Mouse (Mus musculus) thymus, postnatal 25 days (tissue): ENCODE measurements around the gene Hspg2.
"Not testable (repeated sequence)": the region's sequence is repeated elsewhere in the genome, so short reads cannot be mapped to it uniquely, and the experiment has no call there.

Source experiments
- DNase-seq: peaks from one replicate; pipeline ENCODE4 v3.0.0; 2022

Gene Hspg2

DNA sequence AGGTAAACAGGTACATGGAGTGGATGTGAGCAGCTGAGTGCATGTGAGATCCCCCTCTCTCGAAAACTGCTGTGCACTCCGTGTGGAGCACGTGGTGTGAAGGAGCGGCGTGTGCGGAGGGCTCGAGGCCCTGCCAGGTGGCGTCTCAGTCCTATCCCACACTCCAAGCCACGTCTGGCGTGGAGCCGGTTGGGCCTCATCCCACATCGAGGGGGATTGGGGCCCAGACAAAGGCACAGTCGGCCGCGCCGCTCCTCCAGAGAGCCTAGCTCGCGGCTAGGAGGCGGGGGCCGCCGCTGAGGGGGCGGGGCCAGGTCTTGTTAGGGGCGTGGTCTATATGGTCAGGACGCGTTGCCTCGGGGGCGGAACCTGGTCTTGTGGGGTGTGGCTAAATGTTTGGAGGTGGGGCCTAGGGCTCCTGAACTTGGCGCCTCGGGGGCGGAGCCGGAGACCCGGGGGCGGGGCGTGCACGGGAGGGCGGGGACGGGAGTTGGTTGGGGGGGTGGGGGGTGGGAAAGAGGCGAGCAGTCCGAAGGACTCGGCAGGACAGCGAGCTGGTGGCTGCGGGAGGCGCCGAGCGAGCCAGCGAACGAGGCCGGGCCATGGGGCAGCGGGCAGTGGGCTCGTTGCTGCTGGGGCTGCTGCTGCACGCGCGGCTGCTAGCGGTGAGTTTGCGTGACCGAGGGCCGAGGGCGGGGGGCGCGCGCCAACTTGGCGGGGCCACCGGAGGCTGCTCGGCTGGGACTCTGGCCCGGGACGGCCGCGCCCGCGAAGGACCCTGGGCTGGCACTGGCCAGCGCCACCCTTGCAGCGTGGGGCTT lies at the start of gene Hspg2:
Gene Hspg2 (plus strand): TSS at position 510 of the 821 bp plus-strand sequence.
- DNase-seq: peak; percentile 92

DNA sequence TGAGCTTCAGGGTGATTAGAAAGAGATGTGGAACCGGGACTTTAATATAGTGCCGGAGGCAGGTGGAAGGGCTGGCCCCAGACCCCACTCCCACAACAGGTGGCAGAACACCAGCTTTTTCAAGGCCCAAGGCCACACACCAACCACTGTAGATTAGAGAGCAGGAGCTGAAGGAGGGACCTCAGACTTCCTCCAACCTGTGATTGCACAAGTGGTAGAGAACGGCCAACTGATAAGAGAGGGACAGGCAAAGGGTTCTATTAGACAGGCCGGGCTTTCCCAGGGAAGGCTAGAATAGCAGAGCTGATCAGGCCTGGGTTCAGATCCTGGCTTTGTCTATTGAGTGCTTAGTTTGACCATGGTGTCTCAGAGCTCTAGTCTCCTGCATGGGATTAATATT lies 38.1 kb upstream of the Hspg2 start, which contains the start of gene Cela3b:
Gene Cela3b (minus strand): TSS at position 39 of the 400 bp plus-strand sequence.
- no peak for DNase-seq

DNA sequence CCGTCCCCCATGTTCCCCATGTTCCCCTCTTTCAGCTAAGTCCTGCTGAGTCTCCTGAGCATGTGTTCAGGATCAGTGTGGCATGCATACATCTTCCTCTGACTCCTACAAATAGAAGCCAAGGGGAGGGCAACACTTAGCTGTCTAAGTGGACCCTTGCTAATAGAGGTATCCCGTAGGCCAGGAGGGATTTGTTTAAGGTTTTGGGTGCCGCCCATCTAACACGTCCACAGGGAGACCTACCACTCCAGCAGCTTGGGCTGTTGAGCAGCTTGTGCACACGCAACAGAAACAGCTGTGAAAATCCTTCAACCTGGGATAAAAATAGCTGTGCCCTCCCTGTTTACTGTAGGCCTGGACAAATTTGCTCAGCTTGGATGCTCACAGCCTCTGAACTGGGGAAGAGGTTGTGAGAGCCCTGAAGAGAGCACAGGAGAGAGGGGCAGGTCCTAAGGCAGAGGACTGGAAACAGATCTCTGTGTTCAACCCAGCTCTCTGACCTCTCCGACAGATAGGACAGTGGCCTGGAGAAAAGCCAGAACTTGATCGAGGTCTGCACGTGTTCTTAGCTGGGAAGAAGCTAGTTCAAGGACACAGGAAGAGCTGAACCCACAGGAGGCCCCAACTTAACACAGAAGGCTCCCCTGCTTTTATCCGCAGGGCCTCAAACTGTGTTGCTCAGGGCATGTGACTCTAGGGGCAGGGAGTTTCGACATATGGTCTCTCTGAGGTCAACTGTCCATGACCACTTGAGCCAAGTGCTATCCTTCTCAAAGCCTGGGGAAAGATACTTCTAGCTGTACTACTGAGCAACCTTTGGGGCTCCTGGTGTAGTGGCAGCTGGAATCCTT lies 35.6 kb upstream of the Hspg2 start:
- DNase-seq: not testable (repeated sequence)

DNA sequence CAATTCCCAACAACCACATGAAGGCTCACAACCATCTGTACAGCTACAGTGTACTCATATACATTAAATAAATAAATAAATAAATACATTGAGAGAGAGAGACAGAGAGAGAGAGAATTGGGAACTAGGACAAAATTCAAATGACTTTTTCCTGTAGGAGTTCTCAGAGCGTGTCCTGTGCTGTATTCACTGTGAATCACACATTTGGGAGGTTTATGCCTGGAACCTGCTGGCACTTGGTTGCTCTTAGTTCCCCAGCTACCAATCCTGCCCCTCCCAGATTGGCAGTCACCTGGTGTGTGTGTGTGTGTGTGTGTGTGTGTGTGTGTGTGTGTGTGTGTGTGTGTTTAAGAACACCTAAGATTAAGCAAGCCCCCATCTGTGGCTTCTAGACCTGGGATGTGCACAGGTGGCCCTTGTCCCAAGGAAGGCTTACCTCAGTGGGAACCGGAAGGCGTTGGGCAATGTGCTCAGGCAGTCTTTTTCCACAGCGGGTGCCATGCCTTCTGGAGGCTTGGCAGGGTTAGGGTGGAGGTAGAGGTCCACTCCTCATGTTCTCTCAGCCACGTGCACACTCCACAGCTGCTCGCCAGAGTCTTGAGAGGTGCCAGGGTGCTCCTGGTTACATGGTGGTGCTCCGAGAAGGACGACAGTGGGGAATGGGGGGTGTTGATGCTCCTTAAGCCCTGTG lies 31.4 kb upstream of the Hspg2 start:
- no peak for DNase-seq

DNA sequence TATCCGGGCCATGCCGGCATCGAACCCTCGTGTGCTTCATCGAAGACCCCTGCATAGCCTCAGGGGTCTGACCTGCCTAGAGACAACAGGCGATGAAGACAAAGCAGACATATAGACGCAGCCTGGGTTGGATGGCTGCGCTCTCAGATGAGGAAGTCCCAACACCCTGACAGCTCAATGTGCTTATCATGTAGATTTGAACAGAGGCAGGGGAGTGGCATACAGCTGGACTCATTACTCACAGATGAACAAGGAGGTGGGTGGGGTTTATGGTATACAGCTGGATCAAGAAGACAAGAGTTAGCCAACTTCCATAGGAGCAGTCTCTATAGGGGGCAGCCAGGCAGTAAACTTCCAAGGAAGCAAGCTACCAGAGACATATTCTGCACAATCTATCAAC lies 29.7 kb upstream of the Hspg2 start:
- DNase-seq: no peak

DNA sequence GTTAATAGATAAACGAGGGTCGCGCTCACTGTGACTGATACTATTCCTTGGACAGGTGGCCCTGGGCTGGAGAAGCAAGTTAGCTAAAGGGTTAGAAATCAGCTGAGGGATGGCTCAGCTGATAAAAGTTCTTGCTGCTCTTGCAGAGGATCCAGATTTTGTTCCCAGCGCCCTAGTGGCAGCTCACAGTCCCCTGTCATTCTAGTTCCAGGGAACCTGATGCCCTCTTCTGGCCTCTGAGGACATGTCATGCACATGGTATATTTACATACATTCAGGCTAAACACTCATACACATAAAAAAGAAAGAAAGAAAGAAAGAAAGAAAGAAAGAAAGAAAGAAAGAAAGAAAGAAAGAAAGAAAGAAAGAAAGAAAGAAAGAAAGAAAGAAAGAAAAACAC lies 27.2 kb upstream of the Hspg2 start:
- no peak for DNase-seq

DNA sequence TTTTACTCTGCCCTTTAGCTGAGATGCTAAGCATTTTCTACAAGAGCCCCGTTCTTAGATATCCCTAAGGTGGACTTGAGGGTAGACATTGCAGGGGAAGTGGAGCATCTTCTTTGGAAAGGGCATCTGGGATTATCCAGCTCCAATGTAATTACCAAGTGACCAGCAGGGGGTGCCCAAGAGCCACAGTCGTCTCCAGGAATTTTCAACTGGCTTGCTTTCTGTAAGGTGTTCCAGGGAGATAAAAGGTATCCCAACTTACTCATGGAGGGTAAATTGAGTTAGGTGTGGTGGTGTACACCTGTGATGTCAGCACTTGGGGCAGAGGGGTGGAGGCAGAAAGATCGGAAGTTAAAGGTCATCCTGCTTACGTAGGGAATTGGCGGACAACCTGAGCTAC lies 24.9 kb upstream of the Hspg2 start:
- peak; percentile 46 for DNase-seq

DNA sequence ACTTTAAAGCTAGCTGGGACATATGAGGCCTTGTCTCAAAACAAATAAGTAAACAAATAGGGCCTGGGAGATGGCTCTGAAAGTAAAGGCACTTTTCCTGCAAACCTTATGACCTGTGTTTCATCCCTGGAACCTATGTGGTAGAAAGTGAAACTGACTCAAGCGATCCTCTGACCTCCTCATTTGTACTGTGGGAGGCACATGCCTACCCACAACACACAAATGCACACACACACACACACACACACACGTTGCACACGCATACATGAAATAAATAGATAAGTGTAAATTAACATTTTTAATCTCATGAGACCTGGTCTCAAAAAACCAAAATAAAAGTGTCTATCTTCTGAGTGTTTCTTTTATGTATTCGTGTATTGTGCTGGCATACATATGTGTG lies 22.7 kb upstream of the Hspg2 start:
- no peak for DNase-seq

DNA sequence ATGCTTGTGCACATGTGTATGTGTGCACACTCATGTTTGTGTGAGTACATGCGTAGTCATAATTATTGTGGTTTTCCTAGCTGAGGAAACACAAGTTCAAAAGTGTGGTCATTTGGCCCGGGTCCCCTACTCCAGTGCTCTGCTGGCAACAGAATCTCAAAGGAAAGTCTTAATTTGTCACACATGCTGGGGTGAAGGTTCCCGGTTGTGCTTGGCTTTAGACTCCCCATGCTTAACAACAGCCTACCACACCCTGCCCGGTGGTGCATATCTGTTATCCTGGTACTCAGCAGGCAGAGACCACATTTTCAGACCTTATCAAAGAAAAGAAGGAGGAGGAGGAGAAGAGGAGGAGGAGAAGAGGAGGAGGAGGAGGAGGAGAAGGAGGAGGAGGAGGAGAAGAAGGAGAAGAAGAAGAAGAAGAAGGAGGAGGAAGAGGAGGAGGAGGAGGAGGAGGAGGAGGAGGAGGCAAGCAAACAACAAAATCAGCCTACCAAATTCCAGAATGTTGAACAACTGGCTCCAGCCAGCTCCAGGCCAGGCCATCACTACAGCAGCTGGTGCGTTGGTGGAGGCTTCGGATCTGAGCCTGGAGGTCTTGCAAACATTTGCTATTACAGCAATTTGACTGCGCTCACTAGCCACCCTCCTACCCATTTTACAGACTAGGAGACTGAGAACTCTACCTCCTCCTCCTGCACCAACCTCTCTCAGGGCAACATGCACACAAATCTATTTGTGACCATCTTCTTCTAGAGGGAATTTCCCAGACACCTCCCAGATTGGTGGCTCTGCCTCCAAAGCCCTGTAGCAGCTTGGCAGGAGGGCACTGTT lies 21.0 kb upstream of the Hspg2 start:
- no peak for DNase-seq

DNA sequence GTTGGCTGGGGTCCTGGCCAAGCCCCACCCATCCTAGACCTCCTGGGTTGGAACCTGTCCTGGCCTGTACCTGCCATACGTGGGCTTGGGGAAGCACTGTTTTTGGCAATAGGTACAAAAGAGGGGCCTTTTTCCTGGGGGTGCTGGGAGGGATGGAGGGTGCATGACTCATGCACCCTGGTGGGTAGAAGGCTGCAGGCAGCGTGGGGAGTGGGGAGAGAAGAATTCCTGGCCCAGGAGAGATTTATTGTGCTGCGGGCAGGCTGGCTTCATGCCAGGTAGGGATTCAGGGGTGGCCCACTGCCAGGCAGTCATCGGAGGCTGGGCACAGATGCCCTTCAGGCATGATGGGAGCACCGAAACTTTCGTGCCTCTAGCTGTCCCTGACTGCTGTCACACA lies 20.4 kb upstream of the Hspg2 start:
- no peak for DNase-seq

DNA sequence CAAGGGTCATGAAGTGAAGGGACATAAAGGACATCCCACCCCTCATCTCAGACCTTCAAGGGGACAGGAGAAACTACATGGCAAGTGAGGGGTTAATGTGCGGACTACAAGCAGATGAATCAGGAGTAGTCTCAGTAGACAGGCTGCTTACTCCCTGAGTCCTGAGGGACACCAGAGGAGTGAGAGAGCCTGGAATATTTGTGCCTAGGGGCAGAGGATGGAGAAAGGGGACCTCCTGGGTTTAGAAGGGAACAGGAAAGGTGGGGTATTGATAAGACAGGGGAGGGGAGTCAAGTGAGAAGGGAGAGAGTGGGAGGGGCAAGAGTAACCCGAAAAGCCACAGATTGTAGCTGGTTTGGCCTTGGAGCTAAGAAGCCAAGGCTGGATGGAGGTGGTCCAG lies 19.9 kb upstream of the Hspg2 start:
- DNase-seq: no peak

DNA sequence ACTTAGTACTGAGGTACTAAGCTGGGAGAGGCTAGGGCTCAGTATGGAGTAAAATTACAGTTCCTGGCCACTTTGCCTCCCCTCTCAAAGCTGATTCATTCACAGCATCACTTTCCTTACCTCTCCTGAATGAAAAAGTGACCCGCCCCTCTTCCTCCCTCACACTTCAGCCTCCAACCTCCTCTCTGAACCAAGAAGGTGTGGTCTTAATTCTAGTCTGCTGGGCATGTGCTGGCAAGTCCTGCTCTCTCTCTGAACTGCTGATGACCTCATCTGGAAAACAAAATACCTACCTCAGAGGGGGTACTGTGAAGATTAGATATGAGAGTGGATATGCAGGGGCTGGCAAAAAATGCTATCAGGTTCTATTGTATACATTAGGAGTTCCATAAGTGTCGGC lies 19.4 kb upstream of the Hspg2 start:
- DNase-seq: no peak

DNA sequence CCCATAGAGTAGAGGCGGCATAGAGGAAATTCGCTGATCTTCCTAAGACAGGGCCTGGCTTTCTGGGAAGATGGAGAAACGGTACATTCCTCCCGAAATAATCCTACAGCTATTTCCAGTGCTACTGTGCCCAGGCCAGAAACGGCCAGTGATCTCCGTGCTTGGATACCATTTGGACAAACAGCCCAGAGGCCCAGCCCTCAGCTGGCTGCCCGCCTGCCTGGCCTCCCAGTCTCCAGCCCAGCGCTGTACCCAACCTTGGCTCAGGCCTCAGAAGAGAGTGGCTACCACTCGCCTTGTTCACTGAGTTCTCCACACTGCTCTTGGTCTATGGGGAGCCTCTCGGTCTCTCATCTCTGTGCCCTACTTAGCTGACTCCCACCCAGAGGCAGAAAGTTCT lies 18.9 kb upstream of the Hspg2 start:
- no peak for DNase-seq

DNA sequence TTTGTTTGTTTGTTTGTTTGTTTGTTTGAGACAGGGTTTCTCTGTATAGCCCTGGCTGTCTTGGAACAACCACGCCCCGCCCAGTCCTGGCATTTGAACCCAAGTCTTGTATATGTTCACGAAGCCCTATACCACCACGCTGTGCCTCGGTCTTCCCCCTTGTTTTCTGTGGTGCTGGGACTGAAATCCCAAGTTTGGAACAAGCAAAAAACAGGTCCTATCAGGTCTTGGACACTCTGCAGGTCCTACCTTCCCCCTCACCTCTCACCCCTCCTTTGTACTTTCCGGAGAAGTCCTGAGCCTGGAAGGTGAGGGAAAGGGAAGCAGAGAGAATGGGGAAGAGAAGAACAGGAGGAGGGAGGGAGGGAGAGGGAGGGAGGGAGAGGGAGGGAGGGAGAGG lies 16.4 kb upstream of the Hspg2 start:
- no peak for DNase-seq

DNA sequence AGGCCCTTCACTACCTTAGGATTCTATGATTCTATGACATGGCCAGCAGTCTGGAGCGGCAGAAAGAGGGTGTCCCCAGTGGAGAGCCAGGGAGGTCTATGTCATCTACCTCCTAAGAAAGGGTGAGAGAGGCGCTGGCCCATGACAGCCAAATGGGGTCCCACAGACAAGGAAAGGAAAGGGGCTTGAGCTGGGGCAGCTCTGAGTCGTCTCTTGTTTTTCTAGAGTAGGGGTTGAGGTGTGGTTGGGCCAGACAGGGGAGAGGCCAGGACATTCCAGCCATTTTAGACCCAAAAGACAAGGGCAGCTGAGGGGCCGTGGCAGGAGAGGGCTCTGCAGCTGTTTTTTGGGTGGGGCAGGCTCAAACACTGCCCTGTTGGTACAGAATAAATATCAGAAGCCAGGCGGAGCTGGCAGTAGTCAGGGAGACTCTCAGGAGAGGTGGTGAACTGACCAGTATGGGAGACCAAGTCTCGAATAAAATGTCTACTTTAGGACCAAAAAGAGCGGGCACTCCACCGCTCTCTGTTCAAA lies 15.3 kb upstream of the Hspg2 start, which contains the start of gene 1700013G24Rik:
Gene 1700013G24Rik (plus strand): TSS at position 51 of the 534 bp plus-strand sequence.
- DNase-seq: no peak

DNA sequence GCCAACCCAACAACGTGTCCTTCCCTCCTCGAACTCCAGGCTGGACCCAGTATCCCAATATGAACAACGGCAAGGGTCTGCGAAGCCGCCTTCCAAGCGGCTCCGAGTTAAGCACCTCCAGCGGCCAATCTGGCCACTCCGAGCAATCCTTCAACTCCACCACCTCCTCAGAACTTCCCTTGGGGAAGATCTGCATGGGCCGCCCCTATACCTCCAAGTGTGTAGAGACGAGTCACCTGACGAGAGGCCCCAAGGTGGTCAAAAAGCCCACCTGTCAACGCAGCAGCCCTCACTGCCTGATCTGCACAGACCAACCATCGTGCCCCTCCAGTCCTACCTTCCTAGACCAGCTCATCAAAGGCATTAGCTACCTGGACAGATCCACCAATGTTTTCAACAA lies 14.0 kb upstream of the Hspg2 start:
- no peak for DNase-seq

DNA sequence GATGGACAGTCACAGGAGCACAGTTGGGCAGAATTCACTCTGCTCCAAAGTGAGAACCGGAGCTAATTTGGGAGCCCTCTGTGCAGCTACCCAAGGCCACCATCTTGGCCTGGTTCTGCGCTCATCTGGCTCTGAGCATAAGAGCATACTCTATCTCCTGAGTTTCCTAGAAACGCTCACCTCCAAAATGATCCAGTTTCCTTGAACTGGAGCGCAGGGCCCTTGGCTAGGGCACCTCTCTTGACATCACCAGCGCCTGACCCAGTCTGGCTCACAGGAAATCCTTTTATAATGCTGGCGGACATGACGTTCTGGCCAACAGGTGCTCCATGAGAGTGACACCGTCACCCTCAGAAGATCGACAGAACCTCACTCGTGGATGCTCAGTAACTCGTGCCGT lies 12.0 kb upstream of the Hspg2 start:
- no peak for DNase-seq

DNA sequence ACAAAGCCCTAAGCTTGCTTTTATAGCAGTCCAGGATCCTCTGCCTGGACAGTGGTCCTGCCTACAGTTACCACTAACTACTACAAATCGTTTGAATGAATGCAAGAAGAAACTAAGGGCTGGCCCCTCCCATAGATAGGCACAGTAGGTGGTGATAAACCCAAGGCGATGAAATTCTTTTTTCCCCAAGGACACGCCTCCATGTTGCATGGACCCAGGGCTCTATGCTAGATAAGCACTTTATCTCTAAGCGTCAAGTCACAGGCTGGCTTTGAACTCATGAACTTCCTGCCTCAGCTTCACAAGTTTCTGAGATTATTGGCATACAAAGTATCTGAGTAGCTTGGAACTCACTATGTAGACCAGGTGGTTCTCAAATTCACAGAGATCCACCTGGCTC lies 11.3 kb upstream of the Hspg2 start:
- DNase-seq: no peak

DNA sequence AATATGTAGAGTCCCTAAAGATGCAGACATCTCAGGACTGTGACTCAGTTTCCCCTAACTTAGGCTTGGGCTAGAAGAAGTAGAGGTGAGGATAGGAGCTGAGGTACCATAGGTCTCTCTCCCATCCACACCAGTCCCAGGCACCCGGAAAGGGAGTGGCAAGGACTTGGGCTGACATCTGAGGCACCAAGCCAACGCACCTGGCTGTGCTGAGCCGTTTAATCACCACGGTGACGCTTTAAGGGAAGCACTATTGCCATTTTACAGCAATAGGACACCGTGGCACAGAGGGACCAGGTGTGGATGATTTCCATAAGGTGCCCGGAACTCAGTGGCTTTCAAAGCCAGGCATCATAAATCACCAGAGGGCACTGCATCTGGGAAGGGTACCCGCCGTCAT lies 10.3 kb upstream of the Hspg2 start:
- DNase-seq: no peak

DNA sequence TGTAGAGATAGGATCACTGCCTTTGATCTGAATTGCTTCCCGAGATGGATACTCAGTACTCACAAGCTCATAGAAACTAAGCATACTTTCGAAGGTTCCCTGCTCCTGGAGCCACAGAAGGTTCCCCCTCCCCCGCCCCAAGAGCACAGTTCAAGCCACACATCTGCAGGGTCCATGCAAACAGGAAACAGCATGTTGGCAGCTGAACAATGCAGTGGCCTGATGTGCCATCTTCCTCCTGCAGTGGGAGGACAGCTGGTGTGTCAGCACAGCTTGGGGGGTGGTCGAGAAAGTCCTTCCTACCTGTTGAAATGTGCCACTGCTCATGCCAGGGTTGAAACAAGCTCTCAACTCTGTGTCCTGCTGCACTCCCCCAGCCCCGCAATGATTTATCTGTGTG lies 9.7 kb upstream of the Hspg2 start:
- peak; percentile 31 for DNase-seq

DNA sequence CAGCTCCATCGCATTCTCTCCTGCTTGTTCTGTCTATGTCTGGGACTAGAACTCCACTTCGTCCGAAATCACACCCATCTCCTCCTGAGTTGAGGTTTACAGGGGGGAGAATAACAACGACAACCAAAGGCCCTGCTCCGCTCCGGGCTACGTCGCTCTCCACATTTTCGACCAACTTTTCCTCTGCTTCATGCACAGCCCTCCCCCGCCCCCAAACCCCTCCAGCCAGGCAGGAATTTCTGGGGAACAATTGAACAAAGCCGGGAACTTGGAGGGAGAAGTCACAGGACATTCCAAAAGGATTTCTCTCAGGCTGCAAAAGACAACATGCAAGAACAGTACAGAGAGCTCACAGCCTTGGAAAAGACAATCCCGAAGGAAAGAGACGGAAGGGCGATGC lies 7.9 kb upstream of the Hspg2 start:
- DNase-seq: no peak

DNA sequence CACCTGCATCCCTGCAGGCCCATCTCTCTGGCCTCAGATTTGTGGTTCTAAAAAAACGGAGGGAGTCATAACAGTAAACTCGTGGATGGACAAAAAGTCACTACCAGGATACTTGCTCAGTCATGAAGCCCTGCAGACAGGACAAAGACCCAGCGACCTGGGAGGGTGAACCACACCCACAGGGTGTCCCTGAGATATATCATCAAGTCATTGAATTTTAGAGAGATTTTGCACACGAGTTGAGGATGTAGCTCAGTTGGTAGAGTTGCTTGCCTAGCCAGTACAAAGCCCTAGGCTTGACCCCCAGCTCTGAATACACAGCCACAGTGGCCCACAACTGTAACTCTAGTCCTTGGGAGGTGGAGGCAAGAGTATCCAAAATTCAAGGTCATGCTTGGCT lies 7.4 kb upstream of the Hspg2 start:
- no peak for DNase-seq
